Mouse (Mus musculus): Measurements from ENCODE around the gene Dach2. TPM values are rescaled to one million over a fixed set of nuclear protein-coding genes. Genes with fewer than 3 reads are reported as not detected.

Gene Dach2
- not detected for polyA plus RNA-seq (2014; fragmentation: Illumina TruSeq; extraction: RNeasy Lipid Tissue Mini Kit (QIAGEN cat#74804); ENCODE audit: insufficient read depth, low read depth, low replicate concordance)

DNA sequence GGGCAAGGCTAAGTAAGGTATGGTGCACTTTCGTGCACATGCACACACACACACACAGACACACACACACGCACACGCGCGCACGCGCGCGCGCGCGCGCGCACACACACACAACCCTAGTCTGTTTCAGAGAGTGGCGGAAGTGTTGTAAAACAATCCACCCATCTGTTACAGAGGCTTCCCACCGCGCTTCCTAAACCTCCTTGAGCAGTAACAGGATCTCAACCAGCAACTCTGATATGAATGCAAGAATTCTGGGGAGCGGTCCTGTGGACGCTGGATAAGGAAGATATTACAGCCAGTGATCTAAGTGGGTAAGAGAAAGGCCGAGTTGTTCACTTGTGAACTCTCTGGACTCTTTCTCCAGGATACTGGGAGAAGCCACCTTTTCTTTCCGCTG is at the start of gene Dach2:
Dach2 (plus strand) TSS at position 107 of the 400 bp plus-strand sequence.

Other genes with a start within 250 kb of the Dach2 start
- 6.6 TPM for gene Chm, start 112.0 kb upstream of the Dach2 start, polyA plus RNA-seq (2014; fragmentation: Illumina TruSeq; extraction: RNeasy Lipid Tissue Mini Kit (QIAGEN cat#74804); ENCODE audit: insufficient read depth, low read depth, low replicate concordance)

All from lung, adult 10 weeks (tissue).